In genomic region chr6:91694610-91695009, GRCm38 (mm10) we compare ENCODE assay signal across 9 mouse cellular contexts. TPM values are rescaled to one million over a fixed set of nuclear protein-coding genes. Genes with fewer than 3 reads are reported as not detected.
DNase-seq lines count a peak whose midpoint lies in the region; ATAC-seq lines count a peak whose summit lies in the region.
"Had no signal": no experiment of that assay in that cellular context is flagged by ENCODE, and none has a peak within 500 bp of the region (broad histone marks: within the 10 kb centered on the region; RNA-seq: fewer than 3 reads in every experiment).

No protein-coding gene starts in this region.

- DNase-seq in kidney, adult 18-20 months, result peak; percentile 57
- DNase-seq in urinary bladder, postnatal 14 days (ENCODE audit: low spot score), result peak; percentile 31
- no peak for DNase-seq in urinary bladder, postnatal 10 days (ENCODE audit: low spot score)
- no peak for DNase-seq in thymus, postnatal 14 days
- no peak for DNase-seq in spleen, postnatal 14 days (ENCODE audit: low spot score in 2 of 2)
- DNase-seq in thymus, postnatal 25 days, result no peak

- H3K9ac ChIP-seq in kidney, embryonic 15.5 days, result no peak overlapping the region
- no peak overlapping the region for H3K9ac ChIP-seq in heart, embryonic 15.5 days

- WGBS in kidney, embryonic 15.5 days, result 75% methylated on average over 7 of the region's 7 CpGs
- WGBS in heart, embryonic 15.5 days, result 46% methylated on average over 7 of the region's 7 CpGs

- H3K9me3 ChIP-seq in kidney, embryonic 15.5 days (replicated peaks), result no peaks in the 10 kb centered on the region
- H3K9me3 ChIP-seq in heart, embryonic 15.5 days (replicated peaks), result no peaks in the 10 kb centered on the region
- H3K9me3 ChIP-seq: G1E had no signal

- peaks cover 35% of the 10 kb centered on the region for H3K36me3 ChIP-seq in kidney, embryonic 15.5 days
- 0 out of 2 replicates have a peak, but pooled peaks cover 6% of the 10 kb centered on the region for H3K36me3 ChIP-seq in heart, embryonic 15.5 days
- H3K36me3 ChIP-seq: G1E had no signal

- H3K27me3 ChIP-seq in kidney, embryonic 15.5 days, result no peaks in the 10 kb centered on the region
- H3K27me3 ChIP-seq in heart, embryonic 15.5 days, result no peaks in the 10 kb centered on the region

- H3K4me2 ChIP-seq in kidney, embryonic 15.5 days, result no peak overlapping the region
- H3K4me2 ChIP-seq in heart, embryonic 15.5 days, result no peak overlapping the region

- H3K27ac ChIP-seq in kidney, embryonic 15.5 days, result no peak overlapping the region
- peak overlapping the region; percentile 2; the same call in 1 of the 2 replicates for H3K27ac ChIP-seq in heart, embryonic 15.5 days

- no peak overlapping the region for H3K4me3 ChIP-seq in kidney, embryonic 15.5 days (replicated peaks)
- H3K4me3 ChIP-seq in heart, embryonic 15.5 days, result no peak overlapping the region

- ATAC-seq in kidney, embryonic 15.5 days (replicated peaks; ENCODE audit: low FRiP score), result no peak
- no peak for ATAC-seq in heart, embryonic 15.5 days (replicated peaks; ENCODE audit: insufficient number of reproducible peaks, insufficient read depth, low FRiP score, low read depth)

- H3K4me1 ChIP-seq in kidney, embryonic 15.5 days, result peaks cover 67% of the 10 kb centered on the region
- peaks cover 35% of the 10 kb centered on the region for H3K4me1 ChIP-seq in heart, embryonic 15.5 days (replicated peaks)

RNA-seq across cellular contexts. Expression of gene Slc6a6, which starts 10.8 kb away (rescaled TPM):
- 84.0 and 87.2 TPM in 2 replicates for polyA plus RNA-seq in kidney, embryonic 15.5 days (2015; fragmentation: Nextera tagmentation; extraction: Ambion mirVana)
- polyA plus RNA-seq in heart, embryonic 15.5 days (2015; fragmentation: Nextera tagmentation; extraction: Ambion mirVana), result 72.5 and 74.9 TPM in 2 replicates

Comparison
In these comparisons a context has a peak if more than half of its experiments do, and no peak if none do; other contexts are left out.
1. DNase-seq: peak in kidney, adult 18-20 months (single experiment) and urinary bladder, postnatal 14 days (single experiment); none in urinary bladder, postnatal 10 days (single experiment), thymus, postnatal 14 days (single experiment), spleen, postnatal 14 days (0 of 2) and thymus, postnatal 25 days (single experiment).